Mouse (Mus musculus): ENCODE results near the gene Als2. TPM values are rescaled to one million over a fixed set of nuclear protein-coding genes. Genes with fewer than 3 reads are reported as not detected.

Gene Als2
- polyA plus RNA-seq, 1 experiment from 2014 or later: 18.0 TPM

DNA sequence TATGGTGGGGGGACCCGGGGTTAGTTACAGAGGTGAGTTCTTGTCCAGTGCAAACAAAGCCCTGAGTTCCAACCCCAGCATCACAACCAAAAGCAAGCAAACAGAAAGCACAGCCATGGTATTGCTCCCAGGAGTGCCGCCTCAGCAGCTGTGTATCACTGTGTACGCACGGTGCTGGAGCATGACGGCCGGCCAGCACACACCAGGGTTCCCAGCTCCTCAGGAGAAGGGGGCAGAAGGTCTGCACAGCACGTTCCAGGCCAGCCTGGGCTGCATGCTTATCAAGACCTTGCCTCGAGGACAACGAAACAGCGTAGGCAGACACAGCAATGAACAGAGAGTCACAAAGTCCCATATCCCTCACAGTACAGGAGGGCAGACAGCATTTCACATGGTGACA, 34.7 kb downstream of the Als2 start:
- no peak for DNase-seq (ENCODE audit: low spot score)
- H3K4me3 ChIP-seq: no peak overlapping the region
- 88% methylated on average over 10 of the region's 10 CpGs for WGBS
- H3K27ac ChIP-seq: no peak overlapping the region
- no peaks in the 10 kb centered on the region for H3K27me3 ChIP-seq (ENCODE audit: insufficient read depth, poor library complexity, severe bottlenecking)
- no peaks in the 10 kb centered on the region for H3K9me3 ChIP-seq
- peaks cover 47% of the 10 kb centered on the region for H3K36me3 ChIP-seq
- H3K4me1 ChIP-seq (replicated peaks): no peaks in the 10 kb centered on the region

DNA sequence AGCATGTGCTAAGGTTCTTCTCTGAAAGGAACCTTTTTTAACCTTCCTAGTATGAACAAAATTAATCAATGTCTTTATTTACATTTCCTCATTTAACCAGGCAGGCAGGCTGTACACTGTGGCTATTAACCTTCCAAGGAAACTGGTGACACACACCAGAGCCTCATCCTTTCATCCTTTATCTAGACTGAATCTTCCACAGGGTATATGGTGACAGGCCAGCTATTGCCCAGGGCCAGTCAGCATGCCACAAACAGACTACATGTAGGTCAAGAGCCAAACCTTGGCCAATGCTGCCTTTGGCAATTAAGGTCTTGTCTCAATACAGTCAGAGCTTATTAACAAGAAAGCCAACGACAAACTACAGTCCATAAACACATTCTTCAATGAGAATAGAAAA, 35.5 kb downstream of the Als2 start:
- no peaks in the 10 kb centered on the region for H3K27me3 ChIP-seq (ENCODE audit: insufficient read depth, poor library complexity, severe bottlenecking)
- H3K9me3 ChIP-seq: no peaks in the 10 kb centered on the region
- no peaks in the 10 kb centered on the region for H3K4me1 ChIP-seq (replicated peaks)
- H3K27ac ChIP-seq: no peak overlapping the region
- WGBS: 88% methylated on average over 1 of the region's 1 CpGs
- H3K4me3 ChIP-seq: no peak overlapping the region
- no peak for DNase-seq (ENCODE audit: low spot score)
- peaks cover 49% of the 10 kb centered on the region for H3K36me3 ChIP-seq

DNA sequence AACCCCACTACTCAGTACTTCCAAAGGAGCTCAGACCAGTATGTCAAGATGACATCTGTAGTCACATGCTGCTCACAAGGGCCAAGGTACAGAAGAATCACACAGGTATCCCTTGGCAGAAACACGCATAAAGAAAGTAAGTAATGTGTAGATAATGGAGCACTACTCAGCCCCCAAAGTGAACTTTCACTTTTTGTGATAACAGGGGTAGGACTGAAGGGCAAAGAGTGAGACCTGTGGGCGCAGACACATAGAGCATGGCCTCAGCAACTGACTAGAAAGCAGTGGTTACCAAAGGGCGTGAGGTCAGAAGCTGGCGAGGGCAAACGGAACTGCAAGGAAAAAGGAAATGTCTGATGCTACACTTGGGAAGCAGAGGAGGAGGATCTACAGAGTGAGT, 36.1 kb downstream of the Als2 start:
- WGBS: 89% methylated on average over 5 of the region's 5 CpGs
- DNase-seq (ENCODE audit: low spot score): no peak
- H3K27ac ChIP-seq: no peak overlapping the region
- no peak overlapping the region for H3K4me3 ChIP-seq
- no peaks in the 10 kb centered on the region for H3K4me1 ChIP-seq (replicated peaks)
- peaks cover 52% of the 10 kb centered on the region for H3K36me3 ChIP-seq
- H3K27me3 ChIP-seq (ENCODE audit: insufficient read depth, poor library complexity, severe bottlenecking): no peaks in the 10 kb centered on the region
- H3K9me3 ChIP-seq: no peaks in the 10 kb centered on the region

DNA sequence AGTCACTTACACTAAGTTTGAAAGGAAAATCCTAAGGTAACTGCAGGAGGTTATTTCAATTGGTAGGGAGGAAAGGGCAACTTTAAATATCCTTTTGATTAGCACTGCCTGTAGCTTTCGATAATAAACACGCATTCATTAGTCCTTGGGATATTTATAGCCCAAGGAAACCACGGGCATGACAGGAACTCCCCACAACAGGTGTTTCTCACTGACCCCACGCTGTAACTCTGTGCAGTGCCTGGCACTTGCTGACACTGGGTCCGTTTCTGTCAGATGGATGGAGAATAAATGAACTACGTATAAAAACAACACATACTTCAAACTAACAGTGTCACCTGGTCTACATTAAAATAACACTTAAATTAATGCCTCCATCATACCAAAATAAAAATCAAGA, 42.1 kb downstream of the Als2 start:
- Histone ChIP-seq H3K27me3 (ENCODE audit: insufficient read depth, poor library complexity, severe bottlenecking) (no peaks in the 10 kb centered on the region), H3K4me3 (no peak overlapping the region), H3K4me1 (replicated peaks) (no peaks in the 10 kb centered on the region), H3K9me3 (no peaks in the 10 kb centered on the region), H3K27ac (no peak overlapping the region), H3K36me3 (peaks cover 59% of the 10 kb centered on the region)
- no peak for DNase-seq (ENCODE audit: low spot score)
- WGBS: 82% methylated on average over 6 of the region's 6 CpGs

DNA sequence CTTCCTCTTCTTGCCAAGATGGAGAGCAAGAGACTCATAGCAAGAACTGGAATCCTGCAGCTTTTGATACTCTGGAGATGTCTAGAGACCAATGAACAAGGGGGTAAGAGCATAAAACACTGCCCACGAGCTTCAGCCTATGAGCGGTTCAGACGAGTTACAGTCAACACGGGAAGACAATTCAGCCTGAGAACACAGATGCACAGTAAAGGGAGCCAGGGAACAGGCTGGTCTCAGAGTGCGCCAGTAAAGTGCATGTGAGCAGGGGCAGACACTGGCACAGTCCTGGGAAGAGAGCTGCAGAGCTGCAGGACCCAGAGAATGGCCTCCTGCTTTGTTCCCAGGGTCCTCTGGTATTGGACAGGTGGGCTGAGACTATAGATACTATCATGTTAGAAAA, 49.2 kb downstream of the Als2 start:
- WGBS: 87% methylated on average over 5 of the region's 5 CpGs
- no peak overlapping the region for H3K4me3 ChIP-seq
- no peak overlapping the region for H3K27ac ChIP-seq
- no peaks in the 10 kb centered on the region for H3K27me3 ChIP-seq (ENCODE audit: insufficient read depth, poor library complexity, severe bottlenecking)
- no peaks in the 10 kb centered on the region for H3K4me1 ChIP-seq (replicated peaks)
- H3K9me3 ChIP-seq: no peaks in the 10 kb centered on the region
- DNase-seq (ENCODE audit: low spot score): no peak
- peaks cover 51% of the 10 kb centered on the region for H3K36me3 ChIP-seq

DNA sequence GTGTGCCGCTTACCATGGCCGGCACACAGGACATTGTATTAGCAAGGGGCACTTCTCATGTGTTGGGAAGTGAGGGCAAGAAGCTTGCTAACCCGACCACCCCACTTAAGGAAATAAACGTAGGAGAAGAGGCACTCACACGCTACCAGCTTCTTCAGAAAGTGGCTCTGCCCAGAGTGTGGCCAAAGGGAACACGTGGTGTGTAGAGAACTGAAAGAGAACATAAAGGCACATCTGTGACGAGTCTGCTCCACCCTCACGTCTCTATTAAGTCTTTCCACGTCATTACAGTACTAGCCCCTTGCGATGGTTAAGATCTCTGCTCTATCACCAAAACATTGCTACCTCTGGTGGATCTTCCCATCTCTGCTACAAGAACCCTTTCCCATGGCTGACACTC, 50.7 kb downstream of the Als2 start:
- Histone ChIP-seq H3K4me1 (replicated peaks) (no peaks in the 10 kb centered on the region), H3K36me3 (peaks cover 54% of the 10 kb centered on the region), H3K27me3 (ENCODE audit: insufficient read depth, poor library complexity, severe bottlenecking) (no peaks in the 10 kb centered on the region), H3K9me3 (no peaks in the 10 kb centered on the region), H3K4me3 (no peak overlapping the region), H3K27ac (no peak overlapping the region)
- no peak for DNase-seq (ENCODE audit: low spot score)
- WGBS: 90% methylated on average over 10 of the region's 10 CpGs

DNA sequence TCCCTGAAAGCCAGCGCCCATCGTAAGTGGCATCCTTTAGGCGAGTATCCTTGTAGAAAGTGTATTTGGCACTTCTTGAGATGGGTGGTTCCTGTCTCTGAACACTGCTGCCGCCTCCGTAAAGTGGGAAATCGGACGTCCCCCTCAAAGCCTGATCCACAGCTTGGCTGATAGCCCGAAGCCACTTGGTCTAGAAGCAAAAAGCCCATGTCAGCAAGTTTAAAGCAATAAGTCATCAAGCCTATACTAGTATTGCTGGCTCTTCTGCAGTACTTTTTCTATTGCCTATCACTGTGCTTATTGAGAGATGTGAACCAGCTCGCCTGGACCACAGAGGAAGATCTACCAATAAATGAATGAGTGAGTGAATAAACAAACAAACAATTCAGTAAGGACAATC, 51.6 kb downstream of the Als2 start:
- 92% methylated on average over 9 of the region's 9 CpGs for WGBS
- no peak overlapping the region for H3K27ac ChIP-seq
- DNase-seq (ENCODE audit: low spot score): no peak
- H3K4me3 ChIP-seq: no peak overlapping the region
- no peaks in the 10 kb centered on the region for H3K4me1 ChIP-seq (replicated peaks)
- H3K27me3 ChIP-seq (ENCODE audit: insufficient read depth, poor library complexity, severe bottlenecking): no peaks in the 10 kb centered on the region
- H3K9me3 ChIP-seq: no peaks in the 10 kb centered on the region
- H3K36me3 ChIP-seq: peaks cover 52% of the 10 kb centered on the region

DNA sequence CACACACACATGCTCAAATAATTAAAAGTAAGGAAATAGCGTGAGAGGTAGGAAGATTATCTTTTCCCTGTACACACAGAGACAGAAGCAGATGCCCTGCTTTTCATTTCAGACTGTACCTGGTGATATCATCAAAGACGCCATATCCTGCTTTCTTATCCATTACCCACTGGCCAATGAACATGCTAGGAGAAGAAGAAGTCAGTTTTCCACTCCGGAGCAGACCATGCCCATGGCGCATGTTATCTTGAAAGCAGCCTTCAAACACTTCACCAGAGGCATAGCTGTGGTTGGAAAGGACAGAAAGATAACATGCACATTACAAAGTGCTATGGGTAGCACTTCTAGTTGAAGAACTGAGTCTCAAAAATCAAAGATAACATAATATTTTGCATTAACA, 54.0 kb downstream of the Als2 start:
- no peak for DNase-seq (ENCODE audit: low spot score)
- WGBS: 93% methylated on average over 4 of the region's 4 CpGs
- Histone ChIP-seq H3K4me1 (replicated peaks) (no peaks in the 10 kb centered on the region), H3K9me3 (no peaks in the 10 kb centered on the region), H3K27me3 (ENCODE audit: insufficient read depth, poor library complexity, severe bottlenecking) (no peaks in the 10 kb centered on the region), H3K4me3 (no peak overlapping the region), H3K27ac (no peak overlapping the region), H3K36me3 (peaks cover 71% of the 10 kb centered on the region)

DNA sequence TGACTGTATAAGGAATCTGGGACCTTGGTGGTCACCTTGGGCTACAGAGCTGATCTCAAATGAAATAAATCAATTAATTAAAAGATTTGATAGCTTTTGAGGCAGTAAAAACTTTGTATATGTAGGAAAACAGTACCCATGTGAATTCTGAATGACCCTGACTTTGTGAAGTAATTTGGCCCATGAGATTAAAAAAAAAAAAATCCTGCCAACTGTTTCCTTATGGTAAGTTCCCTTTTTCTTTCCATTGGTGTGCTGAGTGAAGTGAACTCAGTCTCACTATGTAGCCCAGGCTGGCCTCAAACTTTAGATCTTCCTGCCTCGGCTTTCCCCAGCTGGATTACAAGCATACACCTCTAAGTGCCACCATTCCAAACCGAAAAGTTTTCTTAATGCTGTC, 54.7 kb downstream of the Als2 start:
- Histone ChIP-seq H3K4me1 (replicated peaks) (no peaks in the 10 kb centered on the region), H3K4me3 (no peak overlapping the region), H3K9me3 (no peaks in the 10 kb centered on the region), H3K27me3 (ENCODE audit: insufficient read depth, poor library complexity, severe bottlenecking) (no peaks in the 10 kb centered on the region), H3K36me3 (peaks cover 75% of the 10 kb centered on the region), H3K27ac (no peak overlapping the region)
- no peak for DNase-seq (ENCODE audit: low spot score)
- WGBS: 93% methylated on average over 2 of the region's 2 CpGs

DNA sequence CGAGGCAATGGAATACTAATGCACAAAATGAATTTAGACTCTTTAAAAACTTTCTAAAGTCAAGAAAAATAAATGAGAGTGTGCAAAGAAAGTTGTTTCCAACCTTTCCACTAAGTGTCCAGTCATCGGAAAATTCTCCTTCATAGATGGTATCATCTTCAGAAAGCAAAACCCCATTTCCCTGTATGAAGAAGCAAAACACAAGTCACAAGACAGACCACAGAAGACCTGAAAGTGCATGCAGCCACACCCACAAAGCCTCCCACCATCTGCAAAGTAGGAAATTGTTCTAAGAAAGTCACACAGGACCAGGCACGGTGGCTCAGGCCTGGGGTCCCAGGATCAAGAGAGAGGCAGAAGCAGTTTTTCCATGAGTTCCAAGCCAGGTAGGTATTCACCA, 57.0 kb downstream of the Als2 start:
- no peak for DNase-seq (ENCODE audit: low spot score)

DNA sequence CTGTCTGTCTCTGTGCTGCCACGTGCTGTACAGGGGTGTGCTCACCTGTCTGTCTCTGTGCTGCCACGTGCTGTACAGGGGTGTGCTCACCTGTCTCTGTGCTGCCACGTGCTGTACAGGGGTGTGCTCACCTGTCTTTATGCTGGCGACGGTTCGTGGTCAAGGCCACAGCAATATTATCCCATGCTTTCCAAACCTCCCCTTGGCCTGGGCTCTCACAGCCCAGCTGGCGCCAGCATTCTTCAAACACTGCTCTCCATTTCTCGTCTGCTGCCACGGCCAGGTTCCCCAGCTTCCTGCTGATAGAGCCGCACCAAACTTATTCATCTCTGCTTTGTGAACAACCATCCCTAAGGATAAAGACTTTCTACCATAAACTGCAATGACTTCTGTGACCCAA, 58.6 kb downstream of the Als2 start:
- no peak for DNase-seq (ENCODE audit: low spot score)
- WGBS: 92% methylated on average over 10 of the region's 10 CpGs
- Histone ChIP-seq H3K36me3 (peaks cover 70% of the 10 kb centered on the region), H3K27me3 (ENCODE audit: insufficient read depth, poor library complexity, severe bottlenecking) (no peaks in the 10 kb centered on the region), H3K4me1 (replicated peaks) (no peaks in the 10 kb centered on the region), H3K27ac (no peak overlapping the region), H3K4me3 (no peak overlapping the region), H3K9me3 (no peaks in the 10 kb centered on the region)

More for the DNA sequence above, 57.0 kb downstream of the Als2 start:
- 90% methylated on average over 3 of the region's 3 CpGs for WGBS
- Histone ChIP-seq H3K27ac (no peak overlapping the region), H3K27me3 (ENCODE audit: insufficient read depth, poor library complexity, severe bottlenecking) (no peaks in the 10 kb centered on the region), H3K9me3 (no peaks in the 10 kb centered on the region), H3K36me3 (peaks cover 73% of the 10 kb centered on the region), H3K4me1 (replicated peaks) (no peaks in the 10 kb centered on the region), H3K4me3 (no peak overlapping the region)

DNA sequence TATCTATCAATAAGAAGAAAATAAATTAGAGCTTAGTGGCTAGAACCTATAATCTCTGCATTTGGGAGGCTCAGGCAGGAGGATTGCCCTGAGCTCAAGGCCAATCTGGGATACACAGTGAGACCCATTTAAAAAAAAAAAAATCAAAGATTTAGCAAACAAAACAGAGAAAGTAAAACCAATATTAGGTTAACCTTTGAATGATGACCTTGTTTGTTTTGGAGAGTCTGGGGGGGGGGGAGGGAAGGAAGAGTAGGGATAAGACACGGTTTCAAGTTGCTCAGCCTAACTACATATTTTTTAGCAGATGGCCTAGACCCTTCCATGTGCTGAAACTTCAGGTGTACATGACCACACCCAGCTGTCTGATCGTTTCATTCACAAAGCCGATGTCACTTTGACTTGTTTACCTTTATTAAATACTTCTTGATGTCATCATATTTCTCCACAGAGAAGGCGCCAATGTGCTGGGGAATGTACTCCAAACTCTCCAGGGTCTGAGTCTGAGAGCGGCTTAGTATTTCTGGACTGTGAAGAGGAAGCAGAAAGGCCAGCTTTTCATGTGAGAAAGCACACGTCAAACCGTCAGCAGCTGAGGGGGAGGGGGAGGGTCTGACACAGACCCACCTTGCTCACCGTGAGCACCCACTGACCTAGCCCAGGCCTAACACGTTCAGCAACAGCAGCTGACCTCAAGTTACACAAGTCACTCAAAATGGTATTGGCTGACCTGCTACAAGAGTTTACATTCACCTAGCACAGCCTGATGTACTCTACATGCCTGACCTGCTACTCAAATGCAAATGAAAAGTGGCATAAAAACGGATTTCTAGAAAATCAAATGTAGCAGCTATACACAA, 62.3 kb downstream of the Als2 start:
- Histone ChIP-seq H3K4me3 (no peak overlapping the region), H3K9me3 (no peaks in the 10 kb centered on the region), H3K36me3 (peaks cover 64% of the 10 kb centered on the region), H3K4me1 (replicated peaks) (no peaks in the 10 kb centered on the region), H3K27ac (no peak overlapping the region), H3K27me3 (ENCODE audit: insufficient read depth, poor library complexity, severe bottlenecking) (no peaks in the 10 kb centered on the region)
- DNase-seq (ENCODE audit: low spot score): no peak
- 75% methylated on average over 10 of the region's 10 CpGs for WGBS

DNA sequence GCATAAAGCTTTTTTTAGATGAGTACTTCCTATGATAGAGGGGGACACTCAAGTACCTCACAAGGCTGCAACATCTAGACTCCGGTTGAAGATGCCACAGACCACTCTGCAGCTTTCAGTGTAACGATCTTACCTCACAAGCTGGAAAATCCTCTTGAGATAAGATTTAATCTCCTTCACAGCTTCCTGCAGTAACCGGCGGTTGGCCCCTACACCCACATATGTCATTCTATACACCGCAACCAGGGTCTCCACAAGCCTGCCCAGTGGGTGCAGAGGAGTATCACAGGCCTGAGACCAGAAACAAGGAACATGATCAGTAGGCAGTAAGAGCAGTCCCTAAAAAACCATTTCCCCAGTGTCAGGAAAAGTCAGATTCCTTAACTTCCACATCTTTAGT, 64.0 kb downstream of the Als2 start:
- no peak overlapping the region for H3K27ac ChIP-seq
- DNase-seq (ENCODE audit: low spot score): no peak
- no peaks in the 10 kb centered on the region for H3K4me1 ChIP-seq (replicated peaks)
- H3K36me3 ChIP-seq: peaks cover 55% of the 10 kb centered on the region
- H3K27me3 ChIP-seq (ENCODE audit: insufficient read depth, poor library complexity, severe bottlenecking): no peaks in the 10 kb centered on the region
- no peaks in the 10 kb centered on the region for H3K9me3 ChIP-seq
- H3K4me3 ChIP-seq: no peak overlapping the region
- WGBS: 92% methylated on average over 5 of the region's 5 CpGs

DNA sequence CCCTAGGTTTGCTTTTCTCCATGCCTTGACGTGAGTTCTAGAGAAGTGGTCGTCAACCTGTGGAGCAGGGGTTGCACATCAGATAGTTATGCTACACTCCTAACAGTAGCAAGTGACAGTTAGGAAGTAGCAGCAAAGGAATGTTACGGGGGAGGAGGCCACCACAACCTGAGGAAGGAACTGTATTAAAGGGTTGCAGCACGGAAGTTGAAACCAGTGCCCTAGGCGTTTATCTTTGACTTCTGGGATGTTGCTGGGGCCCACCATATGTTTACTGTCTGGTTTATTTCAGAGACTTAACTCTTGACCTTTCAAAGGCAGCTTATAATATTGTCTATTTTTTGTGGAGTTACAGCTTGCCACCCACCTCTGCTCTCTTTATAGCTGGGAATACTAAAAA, 65.2 kb downstream of the Als2 start:
- WGBS: 71% methylated on average over 5 of the region's 5 CpGs
- Histone ChIP-seq H3K9me3 (no peaks in the 10 kb centered on the region), H3K4me3 (no peak overlapping the region), H3K4me1 (replicated peaks) (no peaks in the 10 kb centered on the region), H3K27ac (no peak overlapping the region), H3K27me3 (ENCODE audit: insufficient read depth, poor library complexity, severe bottlenecking) (no peaks in the 10 kb centered on the region), H3K36me3 (peaks cover 55% of the 10 kb centered on the region)
- DNase-seq (ENCODE audit: low spot score): no peak

Measured in hindbrain, embryonic 10.5 days (tissue).